Mouse (Mus musculus): ENCODE results near the gene Saa4. TPM values are rescaled to one million over a fixed set of nuclear protein-coding genes. Genes with fewer than 3 reads are reported as not detected.
"Not testable (repeated sequence)": the region's sequence is repeated elsewhere in the genome, so short reads cannot be mapped to it uniquely, and the experiment has no call there.

Gene Saa4
- polyA plus RNA-seq, 1 experiment from 2014 or later = 0.32 TPM

- no peak overlapping the region for H3K27ac ChIP-seq (ENCODE audit: low read length)
- H3K27me3 ChIP-seq (replicated peaks; ENCODE audit: control insufficient read depth, insufficient read depth, low read length) = no peaks in the 10 kb centered on the region
- peaks cover 22% of the 10 kb centered on the region for H3K36me3 ChIP-seq (ENCODE audit: control insufficient read depth, insufficient read depth, low read length)
- H3K9ac ChIP-seq (ENCODE audit: low read depth, low read length) = no peak overlapping the region
- H3K4me2 ChIP-seq (ENCODE audit: low read depth, low read length) = no peak overlapping the region
- H3K4me1 ChIP-seq (ENCODE audit: control insufficient read depth, insufficient read depth, low read length) = no peaks in the 10 kb centered on the region
- no peak for ATAC-seq
- WGBS = 67% methylated on average over 1 of the region's 1 CpGs
- H3K4me3 ChIP-seq (ENCODE audit: low read length) = no peak overlapping the region
- no peaks in the 10 kb centered on the region for H3K9me3 ChIP-seq (ENCODE audit: control insufficient read depth, low read length)
These were observed 35.6 kb downstream of the Saa4 start for GRCm38 (mm10) chr7:46696754-46697153.

DNA sequence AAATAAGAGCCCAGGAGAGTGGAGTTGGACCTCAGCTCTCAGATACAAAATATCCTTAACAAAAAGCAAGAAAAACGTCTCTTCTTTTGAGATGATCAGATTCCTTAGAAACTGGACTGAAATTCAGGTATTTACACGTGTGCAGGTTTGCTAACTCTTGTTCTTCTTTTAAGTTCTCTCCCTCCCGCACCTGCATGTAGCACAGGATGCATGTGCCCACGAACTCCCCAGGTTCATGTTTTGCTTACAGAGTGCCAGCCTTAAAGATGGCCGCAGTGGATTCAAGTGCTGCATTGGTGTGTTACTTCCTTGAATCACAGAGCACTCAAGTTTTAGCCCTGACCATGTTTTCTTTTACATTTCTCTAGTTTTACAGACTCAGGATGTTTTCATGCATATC, 45.6 kb downstream of the Saa4 start:
- Histone ChIP-seq H3K4me1 (ENCODE audit: control insufficient read depth, insufficient read depth, low read length) (no peaks in the 10 kb centered on the region), H3K4me2 (ENCODE audit: low read depth, low read length) (no peak overlapping the region), H3K36me3 (ENCODE audit: control insufficient read depth, insufficient read depth, low read length) (peaks cover 5% of the 10 kb centered on the region; the same call in 1 of the 2 replicates), H3K27ac (ENCODE audit: low read length) (no peak overlapping the region), H3K9ac (ENCODE audit: low read depth, low read length) (no peak overlapping the region), H3K27me3 (replicated peaks; ENCODE audit: control insufficient read depth, insufficient read depth, low read length) (no peaks in the 10 kb centered on the region), H3K4me3 (ENCODE audit: low read length) (no peak overlapping the region), H3K9me3 (ENCODE audit: control insufficient read depth, low read length) (no peaks in the 10 kb centered on the region)
- 82% methylated on average over 5 of the region's 5 CpGs for WGBS
- ATAC-seq = no peak

GRCm38 (mm10) chr7:46680732-46681131, 51.7 kb downstream of the Saa4 start:
- H3K27ac ChIP-seq (ENCODE audit: low read length) = no peak overlapping the region
- H3K4me2 ChIP-seq (ENCODE audit: low read depth, low read length) = no peak overlapping the region
- ATAC-seq = no peak
- no peak overlapping the region for H3K9ac ChIP-seq (ENCODE audit: low read depth, low read length)
- H3K4me3 ChIP-seq (ENCODE audit: low read length) = no peak overlapping the region
- H3K27me3 ChIP-seq (replicated peaks; ENCODE audit: control insufficient read depth, insufficient read depth, low read length) = no peaks in the 10 kb centered on the region
- H3K4me1 ChIP-seq (ENCODE audit: control insufficient read depth, insufficient read depth, low read length) = no peaks in the 10 kb centered on the region
- H3K9me3 ChIP-seq (ENCODE audit: control insufficient read depth, low read length) = no peaks in the 10 kb centered on the region
- no peaks in the 10 kb centered on the region for H3K36me3 ChIP-seq (ENCODE audit: control insufficient read depth, insufficient read depth, low read length)

- H3K27ac ChIP-seq (ENCODE audit: low read length); H3K9me3 ChIP-seq (ENCODE audit: control insufficient read depth, low read length); H3K4me3 ChIP-seq (ENCODE audit: low read length); H3K36me3 ChIP-seq (ENCODE audit: control insufficient read depth, insufficient read depth, low read length); ATAC-seq; H3K9ac ChIP-seq (ENCODE audit: low read depth, low read length); H3K4me2 ChIP-seq (ENCODE audit: low read depth, low read length); H3K4me1 ChIP-seq (ENCODE audit: control insufficient read depth, insufficient read depth, low read length); H3K27me3 ChIP-seq (replicated peaks; ENCODE audit: control insufficient read depth, insufficient read depth, low read length): not testable (repeated sequence)
- 80% methylated on average over 7 of the region's 7 CpGs for WGBS
These were observed 53.4 kb downstream of the Saa4 start for GRCm38 (mm10) chr7:46679044-46679443.

GRCm38 (mm10) chr7:46678417-46678816, 54.0 kb downstream of the Saa4 start:
- Histone ChIP-seq H3K4me2 (ENCODE audit: low read depth, low read length) (no peak overlapping the region), H3K27me3 (replicated peaks; ENCODE audit: control insufficient read depth, insufficient read depth, low read length) (no peaks in the 10 kb centered on the region), H3K4me1 (ENCODE audit: control insufficient read depth, insufficient read depth, low read length) (no peaks in the 10 kb centered on the region), H3K27ac (ENCODE audit: low read length) (no peak overlapping the region), H3K4me3 (ENCODE audit: low read length) (no peak overlapping the region), H3K36me3 (ENCODE audit: control insufficient read depth, insufficient read depth, low read length) (no peaks in the 10 kb centered on the region), H3K9me3 (ENCODE audit: control insufficient read depth, low read length) (no peaks in the 10 kb centered on the region), H3K9ac (ENCODE audit: low read depth, low read length) (no peak overlapping the region)
- 74% methylated on average over 3 of the region's 3 CpGs for WGBS
- ATAC-seq = no peak

Other genes starting within 250 kb of the Saa4 start
- 14.6 and 14.7 TPM in 2 replicates for gene Sergef, start 92.8 kb downstream of the Saa4 start, polyA plus RNA-seq (2015; fragmentation: Nextera tagmentation; extraction: Ambion mirVana)
- 2.4 and 2.6 TPM in 2 replicates for gene Tph1, start 60.1 kb downstream of the Saa4 start, polyA plus RNA-seq (2015; fragmentation: Nextera tagmentation; extraction: Ambion mirVana)
- 22.9 and 25.4 TPM in 2 replicates for gene Saal1, start 21.9 kb downstream of the Saa4 start, polyA plus RNA-seq (2015; fragmentation: Nextera tagmentation; extraction: Ambion mirVana)
- 1.0 and 1.4 TPM in 2 replicates for gene Saa3, start 16.9 kb downstream of the Saa4 start, polyA plus RNA-seq (2015; fragmentation: Nextera tagmentation; extraction: Ambion mirVana)
- gene Saa1, start 10.4 kb upstream of the Saa4 start, polyA plus RNA-seq (2015; fragmentation: Nextera tagmentation; extraction: Ambion mirVana) = 0.28 and 0.34 TPM in 2 replicates
- gene Saa2, start 19.2 kb upstream of the Saa4 start, polyA plus RNA-seq (2015; fragmentation: Nextera tagmentation; extraction: Ambion mirVana) = 0.18 TPM in 1 of 2 replicates, not detected in the other
- gene Hps5, start 63.5 kb upstream of the Saa4 start, polyA plus RNA-seq (2015; fragmentation: Nextera tagmentation; extraction: Ambion mirVana) = 27.2 and 31.2 TPM in 2 replicates
- gene Gtf2h1, start 63.5 kb upstream of the Saa4 start, polyA plus RNA-seq (2015; fragmentation: Nextera tagmentation; extraction: Ambion mirVana) = 78.5 and 80.1 TPM in 2 replicates
- 3,052 and 3,173 TPM in 2 replicates for gene Ldha, start 108.9 kb upstream of the Saa4 start, polyA plus RNA-seq (2015; fragmentation: Nextera tagmentation; extraction: Ambion mirVana)
- not detected in 2 replicates for gene Ldhc, start 128.6 kb upstream of the Saa4 start, polyA plus RNA-seq (2015; fragmentation: Nextera tagmentation; extraction: Ambion mirVana)
- 115 and 128 TPM in 2 replicates for gene Tsg101, start 187.4 kb upstream of the Saa4 start, polyA plus RNA-seq (2015; fragmentation: Nextera tagmentation; extraction: Ambion mirVana)
- 10.0 and 10.1 TPM in 2 replicates for gene Uevld, start 225.9 kb upstream of the Saa4 start, polyA plus RNA-seq (2015; fragmentation: Nextera tagmentation; extraction: Ambion mirVana)